Mouse (Mus musculus): ENCODE measurements around the gene Cox8a. TPM values are rescaled to one million over a fixed set of nuclear protein-coding genes. Genes with fewer than 3 reads are reported as not detected.
A peak's percentile ranks its signal among the peaks of the same experiment; 100 is the strongest.

Cox8a gene
- polyA plus RNA-seq (2012; ENCODE audit: insufficient read depth, insufficient read length, missing spikeins), result 562 and 638 TPM in 2 replicates

DNA sequence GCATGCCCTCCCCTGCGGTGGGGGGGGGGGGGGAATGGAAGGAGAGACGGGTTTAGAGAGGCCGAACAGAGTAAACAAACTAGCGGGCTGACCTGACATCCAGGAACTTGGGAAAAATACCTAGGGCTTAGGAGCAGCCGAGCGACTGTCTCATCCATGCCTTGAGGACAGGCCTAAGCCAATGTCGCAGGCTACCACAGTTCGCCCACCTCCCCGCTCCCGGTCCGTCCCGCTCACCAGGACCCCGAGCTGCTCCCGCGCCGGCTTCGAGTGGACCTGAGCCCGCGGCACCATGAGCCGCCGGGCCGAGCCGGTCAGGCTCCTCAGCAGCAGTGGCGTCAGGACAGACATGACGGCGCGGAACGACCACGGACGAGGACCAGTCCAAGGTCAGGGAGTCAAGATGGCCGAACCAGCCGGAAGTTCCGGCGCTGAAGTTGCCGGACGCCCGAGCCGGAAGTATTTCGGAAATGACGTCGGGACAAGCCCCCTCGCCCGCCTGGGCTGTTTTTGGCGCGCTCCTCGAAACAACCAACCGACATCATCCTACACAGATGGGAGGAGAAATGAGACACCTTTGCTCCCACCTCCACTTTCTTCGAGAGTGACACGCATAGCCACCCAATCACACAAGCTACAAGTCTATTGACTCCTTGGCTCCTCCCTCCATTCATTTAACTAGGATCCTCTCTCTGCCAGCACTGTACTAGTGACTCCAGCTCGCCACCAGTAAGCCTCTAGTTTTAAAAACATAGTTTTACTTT lies at the start of gene Cox8a:
TSS of gene Cox8a (minus strand) at position 455 of the 764 bp plus-strand sequence.
- Histone ChIP-seq H3K27ac (ENCODE audit: insufficient read depth, low read depth, low read length) (peak within 1 kb of the TSS; percentile 84), H3K4me1 (ENCODE audit: control insufficient read depth, insufficient read depth, low read length) (peaks cover 22% of the 10 kb centered on the region), H3K4me3 (ENCODE audit: insufficient read depth, low read length) (peak within 1 kb of the TSS; percentile 95)
- TF ChIP-seq POLR2A (IDR thresholded peaks at IDR 0.05; ENCODE audit: borderline replicate concordance, low read depth, low read length) (peak; percentile 75; the same call in 1 of the 2 replicates), CTCF (IDR thresholded peaks at IDR 0.05; ENCODE audit: low read depth, low read length) (no peak)

DNA sequence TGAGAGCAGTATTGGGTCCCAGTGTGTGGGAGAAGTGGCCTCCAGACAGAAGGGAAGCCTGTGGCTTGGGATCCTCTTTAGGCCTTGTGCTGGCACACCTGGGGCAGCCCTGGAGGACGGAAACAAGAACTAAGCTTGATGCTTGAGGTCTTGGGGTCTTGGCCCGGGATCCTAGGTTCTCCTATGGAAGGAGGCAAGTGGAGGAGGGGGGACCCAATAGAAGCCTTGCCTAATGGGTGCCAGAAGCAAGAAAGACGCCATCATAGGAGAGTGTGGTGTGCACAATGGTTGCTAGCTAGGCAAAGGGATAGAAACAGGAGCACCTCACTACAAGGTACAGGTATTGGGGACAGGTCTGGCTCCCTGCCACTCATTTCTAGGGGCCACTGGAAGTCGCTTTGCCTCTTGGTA lies 49.0 kb upstream of the Cox8a start:
- H3K4me1 ChIP-seq (ENCODE audit: control insufficient read depth, insufficient read depth, low read length), result peaks cover 7% of the 10 kb centered on the region
- no peak overlapping the region for H3K4me3 ChIP-seq (ENCODE audit: insufficient read depth, low read length)
- TF ChIP-seq POLR2A (IDR thresholded peaks at IDR 0.05; ENCODE audit: borderline replicate concordance, low read depth, low read length) (no peak), CTCF (IDR thresholded peaks at IDR 0.05; ENCODE audit: low read depth, low read length) (no peak)
- H3K27ac ChIP-seq (ENCODE audit: insufficient read depth, low read depth, low read length), result no peak overlapping the region

DNA sequence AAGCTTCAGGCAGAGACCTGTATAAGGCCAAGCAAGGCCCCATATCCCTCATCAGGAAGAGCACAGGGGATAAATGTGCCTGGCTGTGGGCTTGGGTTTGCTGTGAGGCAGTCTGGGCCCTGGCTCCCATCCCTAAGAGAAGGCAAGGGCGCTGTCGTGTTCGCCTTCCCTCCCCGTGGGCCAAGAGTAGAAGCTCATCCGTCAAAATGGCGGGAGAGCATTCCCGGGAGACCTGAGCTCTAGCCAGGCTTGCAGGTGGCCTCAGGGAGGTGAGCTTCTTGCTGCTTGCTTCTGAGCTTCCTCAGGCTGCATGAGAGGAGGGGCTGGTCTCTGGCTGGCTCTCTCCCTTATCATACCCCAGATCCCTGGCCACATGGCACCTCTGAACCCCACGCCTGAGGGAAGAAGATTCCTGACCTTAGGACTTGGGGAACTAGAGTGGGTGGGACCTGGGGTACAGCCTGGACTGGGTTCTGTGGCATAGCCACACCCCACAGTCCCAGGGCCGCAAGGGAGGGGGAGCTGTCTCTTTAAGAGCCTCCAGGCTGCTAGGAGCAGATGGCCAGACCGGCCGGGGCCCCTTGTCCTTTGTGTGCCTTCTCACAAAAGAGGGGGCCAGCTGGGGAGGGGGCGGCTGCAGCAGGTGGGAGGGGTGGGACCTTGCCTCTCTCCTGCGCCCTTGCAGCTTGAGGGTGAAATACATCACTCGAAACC lies 48.2 kb upstream of the Cox8a start:
- H3K4me3 ChIP-seq (ENCODE audit: insufficient read depth, low read length), result no peak overlapping the region
- peaks cover 7% of the 10 kb centered on the region for H3K4me1 ChIP-seq (ENCODE audit: control insufficient read depth, insufficient read depth, low read length)
- TF ChIP-seq POLR2A (IDR thresholded peaks at IDR 0.05; ENCODE audit: borderline replicate concordance, low read depth, low read length) (no peak), CTCF (IDR thresholded peaks at IDR 0.05; ENCODE audit: low read depth, low read length) (no peak)
- H3K27ac ChIP-seq (ENCODE audit: insufficient read depth, low read depth, low read length), result no peak overlapping the region

DNA sequence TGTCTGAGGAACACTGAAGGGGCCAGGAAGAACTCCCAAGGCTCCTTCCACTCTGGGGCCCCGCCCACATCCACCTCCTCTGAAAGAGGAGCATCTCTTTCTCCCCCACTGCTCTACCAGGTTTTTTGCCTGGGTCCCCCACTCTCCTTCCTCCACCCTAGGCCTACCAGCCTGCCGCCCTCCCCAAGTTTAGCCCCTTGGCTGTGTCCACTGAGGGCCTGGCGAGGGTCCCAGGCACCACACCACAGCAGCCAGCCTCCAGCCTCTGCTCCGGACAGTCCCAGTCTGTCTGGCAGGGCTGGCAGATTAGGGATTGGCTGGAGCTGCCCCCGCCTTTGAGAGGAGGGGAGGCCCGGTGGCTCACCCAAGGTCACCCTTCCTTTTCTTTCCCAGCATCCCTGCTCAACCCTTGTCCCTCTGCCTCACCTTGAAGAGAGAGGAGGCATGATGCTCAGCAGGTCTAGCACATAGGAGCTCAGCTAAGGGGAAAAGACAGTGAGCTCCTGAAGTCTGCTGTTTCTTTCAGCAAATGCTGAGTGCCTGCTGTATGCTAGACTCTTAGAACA lies 47.4 kb upstream of the Cox8a start:
- Histone ChIP-seq H3K4me3 (ENCODE audit: insufficient read depth, low read length) (no peak overlapping the region), H3K27ac (ENCODE audit: insufficient read depth, low read depth, low read length) (no peak overlapping the region), H3K4me1 (ENCODE audit: control insufficient read depth, insufficient read depth, low read length) (peaks cover 7% of the 10 kb centered on the region)
- TF ChIP-seq CTCF (IDR thresholded peaks at IDR 0.05; ENCODE audit: low read depth, low read length), result no peak
- TF ChIP-seq POLR2A (IDR thresholded peaks at IDR 0.05; ENCODE audit: borderline replicate concordance, low read depth, low read length), result no peak

DNA sequence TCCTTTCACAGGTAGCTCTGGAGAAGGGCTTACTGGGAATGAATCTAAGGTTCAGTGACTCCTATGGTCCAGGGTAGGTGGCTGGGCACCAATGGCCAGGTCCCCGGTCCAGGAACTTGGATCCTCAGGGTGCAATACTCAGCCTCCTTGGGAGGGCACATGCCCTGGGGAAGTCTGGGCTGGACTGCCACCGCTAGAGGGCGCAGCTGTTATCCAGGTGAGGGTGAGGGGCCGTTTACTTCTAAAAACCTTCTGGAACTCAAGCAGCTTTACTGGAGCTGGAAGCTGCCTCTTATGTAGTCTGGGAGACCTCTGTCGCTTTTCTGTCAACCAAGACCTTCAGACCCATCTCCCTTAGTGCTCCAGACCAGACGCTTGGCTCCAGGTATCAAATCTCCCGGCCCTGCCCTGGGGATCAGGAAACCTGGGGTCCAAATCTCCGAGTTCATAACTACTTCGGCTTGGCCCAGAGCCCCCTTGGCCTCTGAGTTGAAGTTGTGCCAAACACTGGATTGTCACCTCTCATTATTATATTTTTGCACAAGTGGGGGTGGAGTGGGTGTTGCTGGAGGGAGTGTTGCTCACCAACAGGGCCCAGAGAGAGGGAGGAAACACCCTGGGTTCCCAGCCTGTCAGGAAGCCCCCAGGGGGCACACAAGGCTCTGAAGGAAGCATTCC lies 46.8 kb upstream of the Cox8a start:
- Histone ChIP-seq H3K4me3 (ENCODE audit: insufficient read depth, low read length) (no peak overlapping the region), H3K4me1 (ENCODE audit: control insufficient read depth, insufficient read depth, low read length) (peaks cover 5% of the 10 kb centered on the region), H3K27ac (ENCODE audit: insufficient read depth, low read depth, low read length) (no peak overlapping the region)
- TF ChIP-seq CTCF (IDR thresholded peaks at IDR 0.05; ENCODE audit: low read depth, low read length) (peak; percentile 88), POLR2A (IDR thresholded peaks at IDR 0.05; ENCODE audit: borderline replicate concordance, low read depth, low read length) (no peak)

DNA sequence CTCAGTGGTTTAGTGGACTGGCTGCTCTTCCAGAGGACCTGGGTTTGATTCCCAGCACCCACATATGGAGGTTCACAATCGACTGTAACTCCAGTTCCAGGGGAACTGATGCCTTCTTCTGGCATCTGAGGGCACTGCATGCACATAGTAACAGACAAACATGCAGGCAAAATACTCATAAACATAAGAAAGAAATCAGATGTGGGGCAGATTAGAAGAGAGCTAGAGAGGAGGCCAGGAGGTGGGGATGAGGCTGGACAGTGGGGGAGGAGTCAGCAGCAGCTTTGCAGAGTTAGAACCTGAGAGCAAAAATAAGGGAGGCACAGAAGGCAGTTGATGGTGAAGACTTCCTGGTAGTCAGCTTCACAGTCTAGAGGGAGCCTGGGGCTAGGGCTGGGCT lies 45.2 kb upstream of the Cox8a start:
- Histone ChIP-seq H3K4me1 (ENCODE audit: control insufficient read depth, insufficient read depth, low read length) (peaks cover 2% of the 10 kb centered on the region), H3K4me3 (ENCODE audit: insufficient read depth, low read length) (no peak overlapping the region), H3K27ac (ENCODE audit: insufficient read depth, low read depth, low read length) (no peak overlapping the region)
- no peak for TF ChIP-seq CTCF (IDR thresholded peaks at IDR 0.05; ENCODE audit: low read depth, low read length)
- no peak for TF ChIP-seq POLR2A (IDR thresholded peaks at IDR 0.05; ENCODE audit: borderline replicate concordance, low read depth, low read length)

DNA sequence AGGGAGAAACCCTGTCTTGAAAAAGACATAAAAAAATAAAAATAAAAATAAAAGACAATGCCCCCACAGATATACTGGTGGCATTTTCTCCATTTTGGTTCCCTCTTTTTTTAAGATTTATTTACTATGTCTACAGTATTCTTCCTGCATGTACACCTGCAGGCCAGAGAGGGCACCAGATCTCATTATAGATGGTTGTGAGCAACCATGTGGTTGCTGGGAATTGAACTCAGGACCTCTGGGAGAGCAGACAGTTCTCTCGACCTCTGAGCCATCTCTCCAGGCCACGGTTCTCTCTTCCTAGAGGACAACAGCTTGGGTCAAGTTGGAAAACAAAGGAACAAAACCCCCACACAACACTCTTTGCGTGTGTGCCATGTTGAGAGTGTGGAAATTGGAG lies 44.5 kb upstream of the Cox8a start:
- H3K4me1 ChIP-seq (ENCODE audit: control insufficient read depth, insufficient read depth, low read length), result no peaks in the 10 kb centered on the region; the same call in 1 of the 2 replicates
- no peak overlapping the region for H3K4me3 ChIP-seq (ENCODE audit: insufficient read depth, low read length)
- no peak overlapping the region for H3K27ac ChIP-seq (ENCODE audit: insufficient read depth, low read depth, low read length)
- TF ChIP-seq POLR2A (IDR thresholded peaks at IDR 0.05; ENCODE audit: borderline replicate concordance, low read depth, low read length) (no peak), CTCF (IDR thresholded peaks at IDR 0.05; ENCODE audit: low read depth, low read length) (no peak)

DNA sequence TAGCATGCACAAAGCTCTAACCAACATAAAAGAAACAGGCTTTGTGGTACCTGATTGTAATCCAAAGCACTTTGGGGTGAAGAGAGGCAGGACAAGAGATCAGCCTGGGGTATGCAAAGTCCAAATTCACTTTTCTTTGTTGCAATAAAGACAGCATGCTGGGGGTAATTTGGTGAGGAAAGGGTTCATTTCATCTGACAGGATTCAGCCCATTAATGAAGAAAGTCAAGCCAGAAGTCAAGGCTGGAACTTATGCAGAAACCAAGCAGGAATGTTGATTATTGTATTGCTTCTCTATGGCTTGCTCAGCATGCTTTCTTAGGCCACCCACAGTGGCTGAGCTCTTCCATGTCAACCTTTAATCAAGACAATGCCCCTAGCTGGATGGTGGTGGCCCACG lies 44.1 kb upstream of the Cox8a start:
- Histone ChIP-seq H3K4me1 (ENCODE audit: control insufficient read depth, insufficient read depth, low read length) (no peaks in the 10 kb centered on the region), H3K27ac (ENCODE audit: insufficient read depth, low read depth, low read length) (no peak overlapping the region), H3K4me3 (ENCODE audit: insufficient read depth, low read length) (no peak overlapping the region)
- no peak for TF ChIP-seq POLR2A (IDR thresholded peaks at IDR 0.05; ENCODE audit: borderline replicate concordance, low read depth, low read length)
- no peak for TF ChIP-seq CTCF (IDR thresholded peaks at IDR 0.05; ENCODE audit: low read depth, low read length)

DNA sequence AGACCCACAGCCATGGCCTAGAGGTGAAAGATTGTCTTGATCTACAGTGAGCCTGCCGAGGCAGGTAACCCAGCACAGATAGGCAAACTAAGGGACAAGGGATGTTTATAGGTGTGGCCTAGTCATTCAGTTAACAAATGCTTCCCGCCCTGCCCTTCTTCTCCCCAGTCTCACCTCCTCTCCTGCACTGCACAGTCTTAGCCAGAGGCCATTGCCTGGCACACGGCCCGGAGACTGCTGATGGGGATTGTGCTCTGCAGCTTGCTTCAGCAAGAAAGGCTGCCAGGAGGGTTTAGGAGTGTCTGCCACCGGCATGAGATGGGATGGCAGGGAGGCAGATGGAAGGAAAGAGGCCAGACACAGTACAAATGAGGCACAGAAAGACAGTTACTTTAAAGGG lies 40.5 kb upstream of the Cox8a start:
- Histone ChIP-seq H3K4me1 (ENCODE audit: control insufficient read depth, insufficient read depth, low read length) (no peaks in the 10 kb centered on the region), H3K4me3 (ENCODE audit: insufficient read depth, low read length) (no peak overlapping the region), H3K27ac (ENCODE audit: insufficient read depth, low read depth, low read length) (no peak overlapping the region)
- TF ChIP-seq CTCF (IDR thresholded peaks at IDR 0.05; ENCODE audit: low read depth, low read length), result no peak
- no peak for TF ChIP-seq POLR2A (IDR thresholded peaks at IDR 0.05; ENCODE audit: borderline replicate concordance, low read depth, low read length)

Data from bone marrow macrophage, adult 2 months (primary cell).